Mouse (Mus musculus): ENCODE measurements around the gene Ube2r2.

DNA sequence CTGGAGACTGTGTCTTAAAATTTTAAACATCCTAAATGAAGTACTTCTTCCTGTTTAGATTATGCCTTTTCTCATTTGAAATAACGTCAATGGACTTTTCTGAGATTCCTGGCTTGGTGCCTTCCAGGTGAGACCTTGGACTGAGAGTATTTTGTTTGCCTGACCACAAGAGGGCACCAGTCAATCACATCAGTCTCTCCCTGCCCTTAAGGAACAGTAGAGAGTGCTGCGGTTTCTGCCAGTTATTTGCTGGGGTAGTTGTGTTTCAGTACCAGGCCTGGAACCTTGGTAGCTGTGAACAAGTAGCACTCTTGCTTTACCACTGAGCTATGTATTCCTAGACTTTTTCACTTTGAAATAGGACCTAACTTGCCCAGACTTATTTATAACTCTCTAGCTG lies 6.1 kb upstream of the Ube2r2 start:
- no peak for TF ChIP-seq GATA2 (IDR thresholded peaks at IDR 0.05; ENCODE audit: borderline replicate concordance, low read depth, low read length)
- peak; percentile 62 for TF ChIP-seq CTCF (IDR thresholded peaks at IDR 0.05; ENCODE audit: low read depth, low read length)

Measured in G1E (cell line).